Mouse (Mus musculus) MEL (cell line): Measurements from ENCODE around the gene Dapk2. TPM values are rescaled to one million over a fixed set of nuclear protein-coding genes. Genes with fewer than 3 reads are reported as not detected.

ENCODE experiments used
- DNase-seq: peaks from one replicate; pipeline ENCODE4 v3.0.0; 2011; ENCODE audit warnings: low read depth, low spot score
- H3K27ac ChIP-seq: 2 replicates; pipeline ENCODE4 v1.5.1; 2012; ENCODE audit warnings: low read depth, mild to moderate bottlenecking, control low read depth, low read length, moderate library complexity; ENCODE audit not compliant: control insufficient read depth
- H3K27me3 ChIP-seq, 2 experiments: fragments of 150-350 bp in 1 of 2; sonication (generic) in 1 of 2; 2 replicates each; pipeline ENCODE4 v1.6.1; 2012; ENCODE audit warnings: low read length in 2 of 2, mild to moderate bottlenecking in 2 of 2, improper control_type of control experiment in 1 of 2, moderate library complexity in 1 of 2; ENCODE audit not compliant: insufficient read depth in 2 of 2, control insufficient read depth in 1 of 2
- H3K36me3 ChIP-seq, 2 experiments: 2 replicates each; pipeline ENCODE4 v1.6.1; 2012 to 2014; ENCODE audit warnings: low read length in 2 of 2, improper control_type of control experiment in 1 of 2, inconsistent platforms in 1 of 2, mild to moderate bottlenecking in 1 of 2; ENCODE audit not compliant: insufficient read depth in 2 of 2, control insufficient read depth in 1 of 2
- H3K4me1 ChIP-seq, 2 experiments: fragments of 150-350 bp in 1 of 2; sonication (generic) in 1 of 2; 2 replicates each; pipeline ENCODE4 v1.6.1; 2012; ENCODE audit warnings: low read length in 2 of 2, improper control_type of control experiment in 1 of 2, mild to moderate bottlenecking in 1 of 2; ENCODE audit not compliant: insufficient read depth in 2 of 2, control insufficient read depth in 1 of 2
- H3K4me3 ChIP-seq, 2 experiments: fragments of 150-350 bp in 1 of 2; sonication (generic) in 1 of 2; 2 replicates each; pipeline ENCODE4 v1.5.1; 2012; ENCODE audit warnings: low read depth in 2 of 2, low read length in 2 of 2, mild to moderate bottlenecking in 2 of 2, moderate library complexity in 2 of 2, control low read depth in 1 of 2, improper control_type of control experiment in 1 of 2; ENCODE audit not compliant: control insufficient read depth in 1 of 2, insufficient read depth in 1 of 2
- H3K79me2 ChIP-seq: 2 replicates; pipeline ENCODE4 v1.6.1; 2012; ENCODE audit warnings: mild to moderate bottlenecking, low read length, moderate library complexity; ENCODE audit not compliant: control insufficient read depth, poor library complexity, insufficient read depth
- H3K9ac ChIP-seq: 2 replicates; pipeline ENCODE4 v1.6.1; 2012; ENCODE audit warnings: low read depth, mild to moderate bottlenecking, control low read depth, low read length, moderate library complexity; ENCODE audit not compliant: control insufficient read depth, poor library complexity, severe bottlenecking
- H3K9me3 ChIP-seq: fragments of 150-350 bp; sonication (generic); replicated peaks from 2 replicates; pipeline ENCODE4 v1.6.1; 2012; ENCODE audit warnings: mild to moderate bottlenecking, low read length, improper control_type of control experiment, moderate library complexity; ENCODE audit not compliant: insufficient read depth
- CHD1 ChIP-seq: IDR thresholded peaks from 2 replicates; pipeline ENCODE4 v1.6.1; 2012; ENCODE audit warnings: low read depth, mild to moderate bottlenecking, inconsistent platforms, low read length, improper control_type of control experiment
- CTCF ChIP-seq, 3 experiments: IDR thresholded peaks in 2 of 3; conservative IDR thresholded peaks in 1 of 3; 2 replicates each; pipeline ENCODE4 v1.5.1; 2011 to 2012; ENCODE audit warnings: low read length in 3 of 3, low read depth in 2 of 3, mild to moderate bottlenecking in 2 of 3, improper control_type of control experiment in 1 of 3, inconsistent platforms in 1 of 3, mixed read lengths in 1 of 3, moderate library complexity in 1 of 3; ENCODE audit not compliant: control insufficient read depth in 1 of 3, insufficient read depth in 1 of 3, poor library complexity in 1 of 3, severe bottlenecking in 1 of 3
- ELF1 ChIP-seq: IDR thresholded peaks from 2 replicates; pipeline ENCODE4 v1.6.1; 2014; ENCODE audit warnings: low read depth, mild to moderate bottlenecking, inconsistent platforms, low read length, improper control_type of control experiment, moderate library complexity
- GABPA ChIP-seq: IDR thresholded peaks from 2 replicates; pipeline ENCODE4 v1.6.1; 2012; ENCODE audit warnings: low read depth, mild to moderate bottlenecking, inconsistent platforms, low read length, improper control_type of control experiment, moderate library complexity
- KAT2A ChIP-seq: conservative IDR thresholded peaks from 2 replicates; pipeline ENCODE4 v1.6.1; 2012; ENCODE audit warnings: low read depth, low read length, improper control_type of control experiment, inconsistent platforms
- MAFK ChIP-seq: IDR thresholded peaks from 2 replicates; pipeline ENCODE4 v1.6.1; 2011; ENCODE audit warnings: low read depth, mild to moderate bottlenecking, low read length, improper control_type of control experiment, borderline replicate concordance
- RAD21 ChIP-seq: IDR thresholded peaks from 2 replicates; pipeline ENCODE4 v1.6.1; 2011; ENCODE audit warnings: mild to moderate bottlenecking, low read depth, low read length, improper control_type of control experiment
- SIN3A ChIP-seq: IDR thresholded peaks from 2 replicates; pipeline ENCODE4 v1.6.1; 2012; ENCODE audit warnings: low read length, improper control_type of control experiment, inconsistent platforms
- SMC3 ChIP-seq: IDR thresholded peaks from 2 replicates; pipeline ENCODE4 v1.6.1; 2011; ENCODE audit warnings: low read depth, low read length, improper control_type of control experiment
- TAL1 ChIP-seq: IDR thresholded peaks from 2 replicates; pipeline ENCODE4 v1.6.1; 2012; ENCODE audit warnings: mild to moderate bottlenecking, inconsistent platforms, low read length, moderate library complexity, mixed read lengths
- TBP ChIP-seq: IDR thresholded peaks from 2 replicates; pipeline ENCODE4 v1.8.0; 2011; ENCODE audit warnings: low read depth, low read length, improper control_type of control experiment
- USF1 ChIP-seq: IDR thresholded peaks from 2 replicates; pipeline ENCODE4 v1.6.1; 2014; ENCODE audit warnings: low read depth, mild to moderate bottlenecking, inconsistent platforms, low read length, improper control_type of control experiment, moderate library complexity
- USF2 ChIP-seq, 2 experiments: IDR thresholded peaks; 2 replicates each; pipeline ENCODE4 v1.6.1; 2011 to 2012; ENCODE audit warnings: improper control_type of control experiment in 2 of 2, low read length in 2 of 2, borderline replicate concordance in 1 of 2, inconsistent platforms in 1 of 2, low read depth in 1 of 2, mild to moderate bottlenecking in 1 of 2; ENCODE audit not compliant: insufficient read depth in 1 of 2
- ZC3H11A ChIP-seq: IDR thresholded peaks from 2 replicates; pipeline ENCODE4 v1.6.1; 2012; ENCODE audit warnings: low read depth, mild to moderate bottlenecking, inconsistent platforms, low read length, improper control_type of control experiment
- ZMIZ1 ChIP-seq: IDR thresholded peaks from 2 replicates; pipeline ENCODE4 v1.6.1; 2012; ENCODE audit warnings: low read depth, mild to moderate bottlenecking, inconsistent platforms, low read length, improper control_type of control experiment, moderate library complexity
- ZNF384 ChIP-seq: IDR thresholded peaks from 2 replicates; pipeline ENCODE4 v1.6.1; 2012; ENCODE audit warnings: low read depth, mild to moderate bottlenecking, inconsistent platforms, low read length, improper control_type of control experiment
- polyA plus RNA-seq, 2 experiments: library from polyadenylated mRNA; stranded (reverse) in 1 of 2; unstranded in 1 of 2; fragments of >175 nt in 1 of 2; fragments of >200 nt in 1 of 2; gene quantifications; 2 replicates each; pipeline versions ENCODE4 v1.2.1 to v1.2.4; 2012; ENCODE audit warnings: low replicate concordance in 2 of 2, low read depth in 1 of 2; ENCODE audit not compliant: insufficient read length in 2 of 2, insufficient read depth in 1 of 2, missing spikeins in 1 of 2
- total RNA-seq: library from RNA; depleted of rRNA; stranded (reverse); fragments of 300-350 nt; gene quantifications from 2 replicates; pipeline ENCODE4 v1.2.3, GENCODE M21; 2012

Gene Dapk2
- total and polyA plus RNA-seq, 3 experiments, result 5.8 to 8.3 TPM; not detected in 1

DNA sequence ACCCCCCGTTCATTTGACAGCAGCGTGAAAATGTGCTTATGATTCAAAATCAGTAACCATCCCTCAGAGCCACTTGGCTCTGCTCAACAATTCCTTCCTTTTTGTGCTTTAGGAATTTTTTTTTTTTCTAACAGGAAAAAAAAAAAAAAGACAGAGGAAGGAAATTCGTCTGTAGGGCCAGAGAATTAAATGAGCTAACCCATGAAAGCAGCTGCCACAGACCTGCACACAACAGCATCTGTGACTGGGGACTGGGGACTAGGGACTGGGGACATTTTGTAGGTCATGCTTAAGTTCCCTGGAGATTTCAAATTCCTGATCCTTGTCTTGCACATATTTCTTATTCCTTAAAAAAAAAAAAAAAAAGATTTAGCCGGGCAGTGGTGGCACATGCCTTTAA lies 53.4 kb downstream of the Dapk2 start:
- Histone ChIP-seq H3K9me3 (no peaks in the 10 kb centered on the region), H3K4me3 (no peak overlapping the region), H3K79me2 (no peaks in the 10 kb centered on the region), H3K36me3 (peaks cover 0 to 23% of the 10 kb centered on the region in 2 experiments; a peak in 2 of 4 replicates), H3K9ac (no peak overlapping the region), H3K4me1 (peaks cover 0 to 33% of the 10 kb centered on the region in 2 experiments), H3K27ac (no peak overlapping the region), H3K27me3 (no peaks in the 10 kb centered on the region)
- DNase-seq, result no peak
- peak; percentile 68 for TF ChIP-seq ZNF384
- no peak for TF ChIP-seq GABPA

DNA sequence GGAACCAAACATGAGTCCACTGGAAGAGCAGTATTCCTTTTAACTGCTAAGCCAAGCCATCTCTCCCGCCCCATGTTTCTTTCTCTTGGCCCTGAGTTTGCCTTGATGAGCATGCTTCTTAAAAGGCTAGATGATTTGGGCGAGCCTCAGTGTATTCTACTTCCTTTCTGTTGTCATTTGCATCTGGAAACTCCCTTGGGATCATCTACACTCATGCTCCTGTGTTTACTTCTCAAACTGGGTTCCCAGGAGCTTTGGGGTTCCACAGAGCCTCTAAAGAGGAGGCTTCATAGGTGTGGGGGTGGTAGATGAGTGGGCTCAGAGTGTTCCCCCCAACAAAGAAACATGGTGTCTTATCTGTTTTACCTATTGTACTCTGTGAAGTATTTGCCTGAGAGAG lies 54.1 kb downstream of the Dapk2 start:
- TF ChIP-seq CTCF (IDR thresholded peaks at IDR 0.05 in 2 of 3, conservative IDR thresholded peaks at IDR 0.05 in 1 of 3; ENCODE audit: control insufficient read depth in 1 of 3, insufficient read depth in 1 of 3, low read depth in 2 of 3, low read length in 3 of 3, poor library complexity in 1 of 3, severe bottlenecking in 1 of 3) (no peak), MAFK (no peak), RAD21 (no peak), SMC3 (no peak), CHD1 (no peak), ZMIZ1 (no peak), TBP (no peak), ELF1 (no peak)
- TF ChIP-seq, all 39 proteins: peak for 0
- Histone ChIP-seq H3K9me3 (no peaks in the 10 kb centered on the region), H3K4me3 (no peak overlapping the region), H3K4me1 (peaks cover 0 to 33% of the 10 kb centered on the region in 2 experiments), H3K27me3 (no peaks in the 10 kb centered on the region), H3K79me2 (no peaks in the 10 kb centered on the region), H3K27ac (no peak overlapping the region), H3K36me3 (peaks cover 0 to 23% of the 10 kb centered on the region in 2 experiments; a peak in 2 of 4 replicates), H3K9ac (no peak overlapping the region)
- no peak for DNase-seq

DNA sequence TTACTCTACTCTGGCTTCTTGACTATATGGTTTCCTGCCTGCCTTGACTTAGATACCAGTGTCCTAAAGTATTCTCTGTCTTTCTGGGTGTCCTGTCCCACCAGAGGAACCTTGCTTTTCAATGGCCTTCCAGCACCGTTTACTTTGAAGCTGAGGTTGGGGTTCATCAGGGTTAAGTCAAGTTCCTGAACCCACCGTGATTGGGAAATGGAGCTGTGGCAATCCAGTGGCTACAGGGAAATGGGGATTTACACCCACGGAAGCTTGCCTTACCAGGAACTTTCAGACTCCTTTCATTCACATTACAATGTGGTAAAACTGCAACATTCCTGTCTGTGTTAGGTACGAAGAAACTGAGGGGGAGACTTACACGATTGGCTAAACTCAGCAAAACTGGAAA lies 54.8 kb downstream of the Dapk2 start:
- Histone ChIP-seq H3K27ac (peak overlapping the region; percentile 59), H3K9me3 (no peaks in the 10 kb centered on the region), H3K36me3 (peaks cover 0 to 23% of the 10 kb centered on the region in 2 experiments; a peak in 2 of 4 replicates), H3K9ac (no peak overlapping the region), H3K4me3 (no peak overlapping the region), H3K4me1 (peaks cover 0 to 33% of the 10 kb centered on the region in 2 experiments), H3K27me3 (no peaks in the 10 kb centered on the region), H3K79me2 (no peaks in the 10 kb centered on the region)
- TF ChIP-seq CHD1 (no peak), KAT2A (no peak), SIN3A (no peak), SMC3 (no peak), TAL1 (no peak), USF1 (no peak), ZC3H11A (no peak), USF2 (IDR thresholded peaks at IDR 0.05; ENCODE audit: borderline replicate concordance in 1 of 2, insufficient read depth in 1 of 2, low read depth in 1 of 2, low read length in 2 of 2) (no peak)
- no peak for DNase-seq
